Mouse (Mus musculus): Measurements from ENCODE around the gene Fry. TPM values are rescaled to one million over a fixed set of nuclear protein-coding genes. Genes with fewer than 3 reads are reported as not detected.

Fry gene
- polyA plus RNA-seq, 1 experiment from 2014 or later = 8.6 TPM

GRCm38 (mm10) chr5:150176251-150177015 lies 58.0 kb downstream of the Fry start:
- Histone ChIP-seq H3K4me3 (replicated peaks) (no peak overlapping the region), H3K4me2 (no peak overlapping the region), H3K9ac (no peak overlapping the region), H3K27me3 (replicated peaks) (no peaks in the 10 kb centered on the region), H3K4me1 (no peaks in the 10 kb centered on the region), H3K27ac (no peak overlapping the region), H3K9me3 (no peaks in the 10 kb centered on the region), H3K36me3 (no peaks in the 10 kb centered on the region)
- WGBS = 72% methylated on average over 13 of the region's 13 CpGs
- ATAC-seq (ENCODE audit: insufficient read depth, low FRiP score, low read depth) = no peak

- H3K9me3 ChIP-seq = no peaks in the 10 kb centered on the region
- no peaks in the 10 kb centered on the region for H3K4me1 ChIP-seq
- no peaks in the 10 kb centered on the region for H3K36me3 ChIP-seq
- no peak for ATAC-seq (ENCODE audit: insufficient read depth, low FRiP score, low read depth)
- no peak overlapping the region for H3K4me2 ChIP-seq
- no peak overlapping the region for H3K4me3 ChIP-seq (replicated peaks)
- H3K9ac ChIP-seq = no peak overlapping the region
- WGBS = 94% methylated on average over 1 of the region's 1 CpGs
- no peak overlapping the region for H3K27ac ChIP-seq
- no peaks in the 10 kb centered on the region for H3K27me3 ChIP-seq (replicated peaks)
Observed at GRCm38 (mm10) chr5:150177757-150178156, 59.3 kb downstream of the Fry start.

GRCm38 (mm10) chr5:150178194-150178801 lies 59.9 kb downstream of the Fry start:
- Histone ChIP-seq H3K9me3 (no peaks in the 10 kb centered on the region), H3K4me1 (no peaks in the 10 kb centered on the region), H3K36me3 (no peaks in the 10 kb centered on the region), H3K4me2 (no peak overlapping the region), H3K27ac (no peak overlapping the region), H3K27me3 (replicated peaks) (no peaks in the 10 kb centered on the region), H3K4me3 (replicated peaks) (no peak overlapping the region), H3K9ac (no peak overlapping the region)
- WGBS = 51% methylated on average over 1 of the region's 2 CpGs
- ATAC-seq (ENCODE audit: insufficient read depth, low FRiP score, low read depth) = no peak

GRCm38 (mm10) chr5:150180985-150181607 lies 62.7 kb downstream of the Fry start:
- Histone ChIP-seq H3K9ac (no peak overlapping the region), H3K27me3 (replicated peaks) (no peaks in the 10 kb centered on the region), H3K27ac (no peak overlapping the region), H3K36me3 (no peaks in the 10 kb centered on the region), H3K4me3 (replicated peaks) (no peak overlapping the region), H3K4me1 (no peaks in the 10 kb centered on the region), H3K4me2 (no peak overlapping the region), H3K9me3 (no peaks in the 10 kb centered on the region)
- ATAC-seq (ENCODE audit: insufficient read depth, low FRiP score, low read depth) = no peak
- WGBS = 65% methylated on average over 1 of the region's 1 CpGs

GRCm38 (mm10) chr5:150184959-150185358 lies 66.5 kb downstream of the Fry start:
- no peak for ATAC-seq (ENCODE audit: insufficient read depth, low FRiP score, low read depth)
- no peak overlapping the region for H3K4me2 ChIP-seq
- 86% methylated on average over 3 of the region's 3 CpGs for WGBS
- H3K27ac ChIP-seq = no peak overlapping the region
- H3K27me3 ChIP-seq (replicated peaks) = no peaks in the 10 kb centered on the region
- H3K36me3 ChIP-seq = no peaks in the 10 kb centered on the region
- no peak overlapping the region for H3K9ac ChIP-seq
- H3K4me3 ChIP-seq (replicated peaks) = no peak overlapping the region
- no peaks in the 10 kb centered on the region for H3K9me3 ChIP-seq
- no peaks in the 10 kb centered on the region for H3K4me1 ChIP-seq

- WGBS = 85% methylated on average over 4 of the region's 4 CpGs
- no peak for ATAC-seq (ENCODE audit: insufficient read depth, low FRiP score, low read depth)
- H3K4me3 ChIP-seq (replicated peaks) = no peak overlapping the region
- H3K4me2 ChIP-seq = no peak overlapping the region
- H3K36me3 ChIP-seq = no peaks in the 10 kb centered on the region
- no peak overlapping the region for H3K9ac ChIP-seq
- H3K9me3 ChIP-seq = no peaks in the 10 kb centered on the region
- H3K27me3 ChIP-seq (replicated peaks) = no peaks in the 10 kb centered on the region
- H3K4me1 ChIP-seq = no peaks in the 10 kb centered on the region
- H3K27ac ChIP-seq = no peak overlapping the region
Observed at GRCm38 (mm10) chr5:150186121-150186520, 67.7 kb downstream of the Fry start.

- H3K9me3 ChIP-seq = no peaks in the 10 kb centered on the region
- 86% methylated on average over 4 of the region's 4 CpGs for WGBS
- no peaks in the 10 kb centered on the region for H3K4me1 ChIP-seq
- no peak overlapping the region for H3K4me3 ChIP-seq (replicated peaks)
- no peak overlapping the region for H3K9ac ChIP-seq
- H3K4me2 ChIP-seq = no peak overlapping the region
- H3K27me3 ChIP-seq (replicated peaks) = no peaks in the 10 kb centered on the region
- no peak overlapping the region for H3K27ac ChIP-seq
- no peak for ATAC-seq (ENCODE audit: insufficient read depth, low FRiP score, low read depth)
- no peaks in the 10 kb centered on the region for H3K36me3 ChIP-seq
Observed at GRCm38 (mm10) chr5:150186676-150187075, 68.2 kb downstream of the Fry start.

GRCm38 (mm10) chr5:150188031-150188430 lies 69.6 kb downstream of the Fry start:
- no peaks in the 10 kb centered on the region for H3K27me3 ChIP-seq (replicated peaks)
- H3K9ac ChIP-seq = no peak overlapping the region
- no peaks in the 10 kb centered on the region for H3K4me1 ChIP-seq
- WGBS = 82% methylated on average over 4 of the region's 4 CpGs
- no peak overlapping the region for H3K4me2 ChIP-seq
- no peaks in the 10 kb centered on the region for H3K9me3 ChIP-seq
- no peak overlapping the region for H3K4me3 ChIP-seq (replicated peaks)
- H3K27ac ChIP-seq = no peak overlapping the region
- ATAC-seq (ENCODE audit: insufficient read depth, low FRiP score, low read depth) = no peak
- H3K36me3 ChIP-seq = no peaks in the 10 kb centered on the region

- WGBS = 91% methylated on average over 4 of the region's 4 CpGs
- no peaks in the 10 kb centered on the region for H3K9me3 ChIP-seq
- no peak overlapping the region for H3K4me3 ChIP-seq (replicated peaks)
- H3K36me3 ChIP-seq = no peaks in the 10 kb centered on the region
- no peaks in the 10 kb centered on the region for H3K4me1 ChIP-seq
- H3K9ac ChIP-seq = no peak overlapping the region
- no peak for ATAC-seq (ENCODE audit: insufficient read depth, low FRiP score, low read depth)
- no peaks in the 10 kb centered on the region for H3K27me3 ChIP-seq (replicated peaks)
- no peak overlapping the region for H3K4me2 ChIP-seq
- no peak overlapping the region for H3K27ac ChIP-seq
Observed at GRCm38 (mm10) chr5:150190454-150191358, 72.3 kb downstream of the Fry start.

- H3K4me2 ChIP-seq = peak overlapping the region; percentile 58
- no peaks in the 10 kb centered on the region for H3K36me3 ChIP-seq
- H3K27ac ChIP-seq = peak overlapping the region; percentile 83
- 4% methylated on average over 22 of the region's 22 CpGs for WGBS
- peak; percentile 86 for ATAC-seq (ENCODE audit: insufficient read depth, low FRiP score, low read depth)
- H3K27me3 ChIP-seq (replicated peaks) = no peaks in the 10 kb centered on the region
- H3K9ac ChIP-seq = no peak overlapping the region
- peak overlapping the region; percentile 44 for H3K4me3 ChIP-seq (replicated peaks)
- H3K4me1 ChIP-seq = no peaks in the 10 kb centered on the region
- H3K9me3 ChIP-seq = no peaks in the 10 kb centered on the region
Observed at GRCm38 (mm10) chr5:150195514-150196210, 77.2 kb downstream of the Fry start.

GRCm38 (mm10) chr5:150196211-150196585 lies 77.8 kb downstream of the Fry start:
- peak overlapping the region; percentile 83 for H3K27ac ChIP-seq
- no peaks in the 10 kb centered on the region for H3K9me3 ChIP-seq
- H3K4me1 ChIP-seq = no peaks in the 10 kb centered on the region
- peak overlapping the region; percentile 44 for H3K4me3 ChIP-seq (replicated peaks)
- H3K27me3 ChIP-seq (replicated peaks) = no peaks in the 10 kb centered on the region
- H3K9ac ChIP-seq = no peak overlapping the region
- ATAC-seq (ENCODE audit: insufficient read depth, low FRiP score, low read depth) = peak; percentile 79
- peak overlapping the region; percentile 58 for H3K4me2 ChIP-seq
- no peaks in the 10 kb centered on the region for H3K36me3 ChIP-seq
- WGBS = 1% methylated on average over 6 of the region's 6 CpGs

Measured in stomach, embryonic 15.5 days (tissue).